Mouse (Mus musculus) heart, embryonic 12.5 days (tissue): ENCODE data around the gene Gab2. TPM values are rescaled to one million over a fixed set of nuclear protein-coding genes. Genes with fewer than 3 reads are reported as not detected.

Source experiments
- ATAC-seq: fragments of 200-750 bp; cut with Nextera tagmentation; 2 replicates; pipeline ENCODE4 v1.8.0; 2017; ENCODE audit warnings: moderate TSS enrichment, moderate library complexity; ENCODE audit not compliant: insufficient number of reproducible peaks, low FRiP score
- H3K27ac ChIP-seq: fragments of 300-500 bp; sonication (generic); 2 replicates; pipeline ENCODE4 v1.5.1; 2016; ENCODE audit warnings: mild to moderate bottlenecking, moderate library complexity; ENCODE audit not compliant: poor library complexity, severe bottlenecking
- H3K27me3 ChIP-seq: fragments of 300-500 bp; sonication (generic); replicated peaks from 2 replicates; pipeline ENCODE4 v1.6.1; 2016; ENCODE audit warnings: mild to moderate bottlenecking, moderate library complexity
- H3K36me3 ChIP-seq: fragments of 300-500 bp; sonication (generic); 2 replicates; pipeline ENCODE4 v1.6.1; 2016; ENCODE audit warnings: mild to moderate bottlenecking, moderate library complexity
- H3K4me1 ChIP-seq: fragments of 300-500 bp; sonication (generic); replicated peaks from 2 replicates; pipeline ENCODE4 v1.6.1; 2016; ENCODE audit warnings: mild to moderate bottlenecking
- H3K4me2 ChIP-seq: fragments of 300-500 bp; sonication (generic); 2 replicates; pipeline ENCODE4 v1.6.1; 2016; ENCODE audit warnings: mild to moderate bottlenecking, moderate library complexity
- H3K4me3 ChIP-seq: fragments of 300-500 bp; sonication (generic); 2 replicates; pipeline ENCODE4 v1.5.1; 2016; ENCODE audit warnings: mild to moderate bottlenecking
- H3K9ac ChIP-seq: fragments of 300-500 bp; sonication (generic); 2 replicates; pipeline ENCODE4 v1.6.1; 2016; ENCODE audit warnings: mild to moderate bottlenecking, moderate library complexity
- H3K9me3 ChIP-seq: fragments of 300-500 bp; sonication (generic); replicated peaks from 2 replicates; pipeline ENCODE4 v1.6.1; 2016; ENCODE audit warnings: mild to moderate bottlenecking, moderate library complexity
- WGBS: fragments of 180-500 bp; shearing (Covaris S2); methylation state at CpG from one replicate; pipeline ENCODE4 v1.1.7; 2016; 5-methylcytosine and 5-hydroxymethylcytosine counted together
- polyA plus RNA-seq: library from polyadenylated mRNA; unstranded; fragments of >200 nt; fragmentation: Nextera tagmentation; extraction: Ambion mirVana; gene quantifications from 2 replicates; pipeline ENCODE4 v1.2.1, GENCODE M21; 2016

The Gab2 gene
- polyA plus RNA-seq, 1 experiment from 2014 or later, result 11.5 TPM

- no peaks in the 10 kb centered on the region for H3K27me3 ChIP-seq
- 71% methylated on average over 3 of the region's 4 CpGs for WGBS
- H3K4me2 ChIP-seq, result no peak overlapping the region
- H3K27ac ChIP-seq, result no peak overlapping the region
- H3K36me3 ChIP-seq, result peaks cover 12% of the 10 kb centered on the region; the same call in 1 of the 2 replicates
- peaks cover 24% of the 10 kb centered on the region for H3K4me1 ChIP-seq
- H3K9me3 ChIP-seq, result no peaks in the 10 kb centered on the region
- H3K4me3 ChIP-seq, result no peak overlapping the region
- no peak overlapping the region for H3K9ac ChIP-seq
- no peak for ATAC-seq
These were observed 265.4 kb downstream of the Gab2 start for GRCm38 (mm10) chr7:97346822-97347166.

GRCm38 (mm10) chr7:97347464-97347863, 266.1 kb downstream of the Gab2 start:
- Histone ChIP-seq H3K27me3 (no peaks in the 10 kb centered on the region), H3K27ac (no peak overlapping the region), H3K4me3 (no peak overlapping the region), H3K9me3 (no peaks in the 10 kb centered on the region), H3K4me2 (no peak overlapping the region), H3K36me3 (peaks cover 12% of the 10 kb centered on the region; the same call in 1 of the 2 replicates), H3K9ac (no peak overlapping the region), H3K4me1 (peaks cover 19% of the 10 kb centered on the region)
- WGBS, result 94% methylated on average over 15 of the region's 15 CpGs
- ATAC-seq, result no peak

- H3K36me3 ChIP-seq, result peaks cover 12% of the 10 kb centered on the region; the same call in 1 of the 2 replicates
- no peak for ATAC-seq
- no peak overlapping the region for H3K9ac ChIP-seq
- no peak overlapping the region for H3K27ac ChIP-seq
- H3K4me1 ChIP-seq, result peaks cover 10% of the 10 kb centered on the region
- H3K27me3 ChIP-seq, result no peaks in the 10 kb centered on the region
- H3K4me2 ChIP-seq, result no peak overlapping the region
- H3K4me3 ChIP-seq, result no peak overlapping the region
- WGBS, result 82% methylated on average over 3 of the region's 3 CpGs
- no peaks in the 10 kb centered on the region for H3K9me3 ChIP-seq
These were observed 266.9 kb downstream of the Gab2 start for GRCm38 (mm10) chr7:97348318-97348717.

- H3K36me3 ChIP-seq, result peaks cover 12% of the 10 kb centered on the region; the same call in 1 of the 2 replicates
- H3K4me1 ChIP-seq, result peaks cover 8% of the 10 kb centered on the region
- H3K4me3 ChIP-seq, result no peak overlapping the region
- H3K27ac ChIP-seq, result no peak overlapping the region
- no peak overlapping the region for H3K9ac ChIP-seq
- WGBS, result 81% methylated on average over 5 of the region's 5 CpGs
- no peak overlapping the region for H3K4me2 ChIP-seq
- no peaks in the 10 kb centered on the region for H3K27me3 ChIP-seq
- H3K9me3 ChIP-seq, result no peaks in the 10 kb centered on the region
- ATAC-seq, result no peak
These were observed 267.4 kb downstream of the Gab2 start for GRCm38 (mm10) chr7:97348836-97349235.

GRCm38 (mm10) chr7:97349438-97349837, 268.1 kb downstream of the Gab2 start:
- Histone ChIP-seq H3K4me1 (peaks cover 10% of the 10 kb centered on the region), H3K27ac (no peak overlapping the region), H3K9me3 (no peaks in the 10 kb centered on the region), H3K4me3 (no peak overlapping the region), H3K27me3 (no peaks in the 10 kb centered on the region), H3K36me3 (peaks cover 12% of the 10 kb centered on the region; the same call in 1 of the 2 replicates), H3K9ac (no peak overlapping the region), H3K4me2 (no peak overlapping the region)
- WGBS, result 79% methylated on average over 6 of the region's 6 CpGs
- ATAC-seq, result no peak

GRCm38 (mm10) chr7:97350891-97351290, 269.5 kb downstream of the Gab2 start:
- Histone ChIP-seq H3K9me3 (no peaks in the 10 kb centered on the region), H3K27ac (no peak overlapping the region), H3K36me3 (peaks cover 12% of the 10 kb centered on the region; the same call in 1 of the 2 replicates), H3K4me2 (no peak overlapping the region), H3K9ac (no peak overlapping the region), H3K27me3 (no peaks in the 10 kb centered on the region), H3K4me3 (no peak overlapping the region), H3K4me1 (peaks cover 17% of the 10 kb centered on the region)
- 82% methylated on average over 5 of the region's 5 CpGs for whole genome bisulfite sequencing
- no peak for ATAC-seq

- no peaks in the 10 kb centered on the region for H3K27me3 ChIP-seq
- no peaks in the 10 kb centered on the region for H3K9me3 ChIP-seq
- H3K9ac ChIP-seq, result no peak overlapping the region
- no peak overlapping the region for H3K4me3 ChIP-seq
- peaks cover 12% of the 10 kb centered on the region; the same call in 1 of the 2 replicates for H3K36me3 ChIP-seq
- ATAC-seq, result no peak
- H3K4me2 ChIP-seq, result no peak overlapping the region
- WGBS, result 86% methylated on average over 11 of the region's 11 CpGs
- peaks cover 21% of the 10 kb centered on the region for H3K4me1 ChIP-seq
- H3K27ac ChIP-seq, result no peak overlapping the region
These were observed 270.6 kb downstream of the Gab2 start for GRCm38 (mm10) chr7:97351792-97352513.

GRCm38 (mm10) chr7:97353356-97353755, 272.0 kb downstream of the Gab2 start:
- 80% methylated on average over 6 of the region's 6 CpGs for WGBS
- ATAC-seq, result no peak
- no peak overlapping the region for H3K9ac ChIP-seq

GRCm38 (mm10) chr7:97355068-97355841, 273.9 kb downstream of the Gab2 start:
- Histone ChIP-seq H3K27me3 (no peaks in the 10 kb centered on the region), H3K9me3 (no peaks in the 10 kb centered on the region), H3K9ac (no peak overlapping the region), H3K27ac (peak overlapping the region; percentile 36), H3K36me3 (no peaks in the 10 kb centered on the region), H3K4me2 (peak overlapping the region; percentile 30; the same call in 1 of the 2 replicates), H3K4me3 (no peak overlapping the region), H3K4me1 (peaks cover 21% of the 10 kb centered on the region)
- peak; percentile 58 for ATAC-seq
- WGBS, result 21% methylated on average over 13 of the region's 13 CpGs

More at GRCm38 (mm10) chr7:97353356-97353755, 272.0 kb downstream of the Gab2 start:
- Histone ChIP-seq H3K4me2 (no peak overlapping the region), H3K27ac (no peak overlapping the region), H3K36me3 (0 out of 2 replicates have a peak, but pooled peaks cover 3% of the 10 kb centered on the region), H3K4me1 (peaks cover 21% of the 10 kb centered on the region), H3K27me3 (no peaks in the 10 kb centered on the region), H3K4me3 (no peak overlapping the region), H3K9me3 (no peaks in the 10 kb centered on the region)

GRCm38 (mm10) chr7:97356253-97356652, 274.9 kb downstream of the Gab2 start:
- Histone ChIP-seq H3K4me1 (peaks cover 21% of the 10 kb centered on the region), H3K4me2 (no peak overlapping the region), H3K27me3 (no peaks in the 10 kb centered on the region), H3K4me3 (no peak overlapping the region), H3K36me3 (no peaks in the 10 kb centered on the region), H3K9ac (no peak overlapping the region), H3K9me3 (no peaks in the 10 kb centered on the region), H3K27ac (no peak overlapping the region)
- no peak for ATAC-seq
- 65% methylated on average over 5 of the region's 5 CpGs for WGBS

- no peak overlapping the region for H3K4me2 ChIP-seq
- no peaks in the 10 kb centered on the region for H3K27me3 ChIP-seq
- WGBS, result 73% methylated on average over 5 of the region's 5 CpGs
- H3K36me3 ChIP-seq, result no peaks in the 10 kb centered on the region
- H3K4me1 ChIP-seq, result peaks cover 21% of the 10 kb centered on the region
- H3K4me3 ChIP-seq, result no peak overlapping the region
- no peak for ATAC-seq
- H3K9me3 ChIP-seq, result no peaks in the 10 kb centered on the region
- H3K9ac ChIP-seq, result no peak overlapping the region
- H3K27ac ChIP-seq, result no peak overlapping the region
These were observed 275.5 kb downstream of the Gab2 start for GRCm38 (mm10) chr7:97356875-97357276.
